Mouse (Mus musculus): Measurements from ENCODE around the gene Cdh18. TPM values are rescaled to one million over a fixed set of nuclear protein-coding genes. Genes with fewer than 3 reads are reported as not detected.

Cdh18 gene
- polyA plus RNA-seq, 1 experiment from 2014 or later = 0.12 TPM

- WGBS (ENCODE audit: insufficient replicate concordance) = 76% methylated on average over 4 of the region's 4 CpGs
- H3K27ac ChIP-seq = no peak overlapping the region
- ATAC-seq = no peak
- H3K4me3 ChIP-seq = no peak overlapping the region
- no peaks in the 10 kb centered on the region for H3K9me3 ChIP-seq (replicated peaks)
- H3K4me1 ChIP-seq = no peaks in the 10 kb centered on the region
- H3K36me3 ChIP-seq = no peaks in the 10 kb centered on the region
- H3K9ac ChIP-seq = no peak overlapping the region
- no peaks in the 10 kb centered on the region for H3K27me3 ChIP-seq (replicated peaks)
- no peak overlapping the region for H3K4me2 ChIP-seq
Observed at GRCm38 (mm10) chr15:22776346-22776745, 227.5 kb downstream of the Cdh18 start.

- WGBS (ENCODE audit: insufficient replicate concordance) = 72% methylated on average over 6 of the region's 6 CpGs
- no peak overlapping the region for H3K4me3 ChIP-seq
Observed at GRCm38 (mm10) chr15:22789696-22790095, 240.9 kb downstream of the Cdh18 start.

GRCm38 (mm10) chr15:22791791-22792190, 243.0 kb downstream of the Cdh18 start:
- Histone ChIP-seq H3K36me3 (no peaks in the 10 kb centered on the region), H3K9ac (no peak overlapping the region), H3K4me2 (no peak overlapping the region), H3K9me3 (replicated peaks) (no peaks in the 10 kb centered on the region), H3K27me3 (replicated peaks) (no peaks in the 10 kb centered on the region), H3K4me1 (no peaks in the 10 kb centered on the region), H3K27ac (no peak overlapping the region), H3K4me3 (no peak overlapping the region)
- ATAC-seq = no peak
- WGBS (ENCODE audit: insufficient replicate concordance) = 83% methylated on average over 3 of the region's 3 CpGs

More at GRCm38 (mm10) chr15:22789696-22790095, 240.9 kb downstream of the Cdh18 start:
- Histone ChIP-seq H3K27me3 (replicated peaks) (no peaks in the 10 kb centered on the region), H3K9ac (no peak overlapping the region), H3K36me3 (no peaks in the 10 kb centered on the region), H3K4me1 (no peaks in the 10 kb centered on the region), H3K27ac (no peak overlapping the region), H3K9me3 (replicated peaks) (no peaks in the 10 kb centered on the region), H3K4me2 (no peak overlapping the region)
- no peak for ATAC-seq

DNA sequence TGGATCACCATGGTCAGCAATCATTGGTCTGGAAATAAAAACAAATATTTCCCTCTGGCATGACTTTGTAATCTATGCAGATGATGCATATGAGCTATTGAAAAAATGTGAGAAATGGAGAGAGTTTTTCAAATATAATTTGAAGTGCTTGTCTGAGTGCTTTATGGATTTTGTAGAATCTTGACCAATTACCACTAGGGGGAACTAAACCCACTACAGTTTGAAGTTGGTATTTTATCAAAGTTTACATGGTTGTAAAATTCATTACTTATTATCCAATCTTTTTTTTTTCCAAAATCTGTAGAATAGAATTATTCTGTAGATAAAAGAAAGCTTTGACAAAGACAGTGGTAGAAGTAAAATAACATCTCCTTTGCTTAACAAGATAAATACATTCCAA, 284.3 kb downstream of the Cdh18 start:
- H3K4me3 ChIP-seq = no peak overlapping the region
- no peaks in the 10 kb centered on the region for H3K36me3 ChIP-seq
- H3K27me3 ChIP-seq (replicated peaks) = no peaks in the 10 kb centered on the region
- H3K27ac ChIP-seq = no peak overlapping the region
- no peaks in the 10 kb centered on the region for H3K9me3 ChIP-seq (replicated peaks)
- H3K9ac ChIP-seq = no peak overlapping the region
- H3K4me2 ChIP-seq = no peak overlapping the region
- ATAC-seq = no peak
- H3K4me1 ChIP-seq = no peaks in the 10 kb centered on the region

GRCm38 (mm10) chr15:22837173-22837572, 288.4 kb downstream of the Cdh18 start:
- no peaks in the 10 kb centered on the region for H3K27me3 ChIP-seq (replicated peaks)
- no peak for ATAC-seq
- no peak overlapping the region for H3K27ac ChIP-seq
- no peaks in the 10 kb centered on the region for H3K9me3 ChIP-seq (replicated peaks)
- no peak overlapping the region for H3K9ac ChIP-seq
- H3K4me1 ChIP-seq = no peaks in the 10 kb centered on the region
- no peaks in the 10 kb centered on the region for H3K36me3 ChIP-seq
- H3K4me3 ChIP-seq = no peak overlapping the region
- no peak overlapping the region for H3K4me2 ChIP-seq
- 61% methylated on average over 1 of the region's 1 CpGs for WGBS (ENCODE audit: insufficient replicate concordance)

GRCm38 (mm10) chr15:22857704-22858103, 308.9 kb downstream of the Cdh18 start:
- H3K9ac ChIP-seq = no peak overlapping the region
- H3K27me3 ChIP-seq (replicated peaks) = no peaks in the 10 kb centered on the region
- H3K9me3 ChIP-seq (replicated peaks) = no peaks in the 10 kb centered on the region
- no peak overlapping the region for H3K27ac ChIP-seq
- ATAC-seq = no peak
- H3K4me3 ChIP-seq = no peak overlapping the region
- no peak overlapping the region for H3K4me2 ChIP-seq
- H3K4me1 ChIP-seq = no peaks in the 10 kb centered on the region
- no peaks in the 10 kb centered on the region for H3K36me3 ChIP-seq

- no peak overlapping the region for H3K4me3 ChIP-seq
- H3K4me1 ChIP-seq = no peaks in the 10 kb centered on the region
- WGBS (ENCODE audit: insufficient replicate concordance) = 53% methylated on average over 1 of the region's 1 CpGs
- no peak for ATAC-seq
- H3K27ac ChIP-seq = no peak overlapping the region
- no peaks in the 10 kb centered on the region for H3K36me3 ChIP-seq
- no peaks in the 10 kb centered on the region for H3K9me3 ChIP-seq (replicated peaks)
- no peaks in the 10 kb centered on the region for H3K27me3 ChIP-seq (replicated peaks)
- H3K4me2 ChIP-seq = no peak overlapping the region
- H3K9ac ChIP-seq = no peak overlapping the region
Observed at GRCm38 (mm10) chr15:22870679-22871078, 321.9 kb downstream of the Cdh18 start.

GRCm38 (mm10) chr15:22897724-22898123, 348.9 kb downstream of the Cdh18 start:
- H3K9ac ChIP-seq = no peak overlapping the region
- H3K9me3 ChIP-seq (replicated peaks) = no peaks in the 10 kb centered on the region
- no peaks in the 10 kb centered on the region for H3K4me1 ChIP-seq
- H3K36me3 ChIP-seq = no peaks in the 10 kb centered on the region
- H3K27ac ChIP-seq = no peak overlapping the region
- no peak overlapping the region for H3K4me2 ChIP-seq
- no peak overlapping the region for H3K4me3 ChIP-seq
- no peak for ATAC-seq
- WGBS (ENCODE audit: insufficient replicate concordance) = 55% methylated on average over 4 of the region's 4 CpGs
- H3K27me3 ChIP-seq (replicated peaks) = no peaks in the 10 kb centered on the region

DNA sequence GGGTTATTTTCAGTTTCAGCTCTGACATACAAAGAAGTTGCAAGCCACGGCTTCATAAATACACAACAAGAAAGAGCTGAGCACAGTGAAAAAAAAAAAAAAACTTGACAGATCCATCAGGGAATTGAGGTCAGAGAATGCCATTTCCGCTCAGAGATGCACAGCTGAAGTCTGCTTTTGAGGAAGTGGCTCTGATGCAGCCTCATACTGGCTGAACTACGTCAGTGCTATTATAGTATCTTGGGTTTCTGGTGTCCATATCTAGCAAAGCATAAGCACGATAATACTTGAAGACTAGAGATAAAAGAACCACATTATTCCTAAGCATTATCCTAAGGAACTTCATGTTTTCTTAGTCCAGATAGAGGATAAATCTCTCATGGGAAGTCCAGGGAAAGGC, 349.4 kb downstream of the Cdh18 start:
- H3K4me1 ChIP-seq = no peaks in the 10 kb centered on the region
- H3K36me3 ChIP-seq = no peaks in the 10 kb centered on the region
- no peak overlapping the region for H3K4me2 ChIP-seq
- H3K27me3 ChIP-seq (replicated peaks) = no peaks in the 10 kb centered on the region
- no peak overlapping the region for H3K27ac ChIP-seq
- ATAC-seq = no peak
- H3K4me3 ChIP-seq = no peak overlapping the region
- H3K9ac ChIP-seq = no peak overlapping the region
- no peaks in the 10 kb centered on the region for H3K9me3 ChIP-seq (replicated peaks)
- WGBS (ENCODE audit: insufficient replicate concordance) = 43% methylated on average over 4 of the region's 4 CpGs

- no peak for ATAC-seq
Observed at GRCm38 (mm10) chr15:22914444-22914843, 365.6 kb downstream of the Cdh18 start.

DNA sequence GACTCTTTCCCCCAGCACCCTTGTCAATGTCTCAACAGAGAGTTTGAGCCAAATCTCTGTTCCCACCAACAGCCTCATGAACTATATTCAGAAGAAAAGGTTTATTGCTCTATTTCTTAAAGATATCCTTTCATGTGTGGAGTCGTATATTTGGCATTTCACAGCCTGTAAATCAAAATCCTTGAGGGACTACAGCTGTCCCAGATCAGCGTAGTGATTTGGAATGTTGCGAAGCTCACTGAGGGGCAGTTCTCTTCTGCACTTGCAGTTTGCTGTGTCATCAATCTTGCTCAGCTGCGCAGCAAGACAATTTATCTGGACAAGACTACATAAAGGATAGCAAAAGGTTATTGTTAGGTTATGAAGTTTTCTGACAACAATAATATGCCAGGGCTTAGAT, 385.5 kb downstream of the Cdh18 start:
- no peak overlapping the region for H3K4me2 ChIP-seq
- H3K36me3 ChIP-seq = no peaks in the 10 kb centered on the region
- no peak overlapping the region for H3K4me3 ChIP-seq
- no peak overlapping the region for H3K9ac ChIP-seq
- no peak for ATAC-seq
- WGBS (ENCODE audit: insufficient replicate concordance) = 64% methylated on average over 4 of the region's 4 CpGs
- no peak overlapping the region for H3K27ac ChIP-seq
- H3K27me3 ChIP-seq (replicated peaks) = no peaks in the 10 kb centered on the region
- H3K9me3 ChIP-seq (replicated peaks) = no peaks in the 10 kb centered on the region
- no peaks in the 10 kb centered on the region for H3K4me1 ChIP-seq

More at GRCm38 (mm10) chr15:22914444-22914843, 365.6 kb downstream of the Cdh18 start:
- H3K4me3 ChIP-seq = no peak overlapping the region
- H3K36me3 ChIP-seq = no peaks in the 10 kb centered on the region
- H3K27ac ChIP-seq = no peak overlapping the region
- no peak overlapping the region for H3K9ac ChIP-seq
- H3K4me2 ChIP-seq = no peak overlapping the region
- no peaks in the 10 kb centered on the region for H3K9me3 ChIP-seq (replicated peaks)
- no peaks in the 10 kb centered on the region for H3K4me1 ChIP-seq
- no peaks in the 10 kb centered on the region for H3K27me3 ChIP-seq (replicated peaks)

DNA sequence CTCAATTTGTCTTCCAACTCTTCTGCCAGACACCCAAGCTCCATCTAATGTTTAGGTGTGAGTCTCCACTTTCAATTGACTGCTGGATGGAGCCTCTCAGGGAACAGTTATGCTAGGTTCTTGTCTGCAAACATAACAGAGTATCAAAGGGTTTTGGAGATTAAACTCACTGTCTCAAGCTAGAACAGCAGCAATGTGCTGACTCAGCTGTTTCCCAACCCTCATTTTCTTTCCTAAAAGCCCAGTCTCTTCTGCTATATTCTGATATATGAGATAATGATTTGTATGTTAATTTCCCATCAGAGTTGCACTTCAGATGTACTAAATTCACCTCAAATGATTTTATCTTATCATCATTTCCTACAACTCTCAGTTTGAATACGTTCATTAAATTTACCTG, 398.4 kb downstream of the Cdh18 start:
- H3K27me3 ChIP-seq (replicated peaks) = no peaks in the 10 kb centered on the region
- no peaks in the 10 kb centered on the region for H3K9me3 ChIP-seq (replicated peaks)
- no peak for ATAC-seq
- H3K4me1 ChIP-seq = no peaks in the 10 kb centered on the region
- H3K4me2 ChIP-seq = no peak overlapping the region
- H3K36me3 ChIP-seq = no peaks in the 10 kb centered on the region
- 43% methylated on average over 1 of the region's 1 CpGs for WGBS (ENCODE audit: insufficient replicate concordance)
- H3K27ac ChIP-seq = no peak overlapping the region
- no peak overlapping the region for H3K9ac ChIP-seq
- no peak overlapping the region for H3K4me3 ChIP-seq

DNA sequence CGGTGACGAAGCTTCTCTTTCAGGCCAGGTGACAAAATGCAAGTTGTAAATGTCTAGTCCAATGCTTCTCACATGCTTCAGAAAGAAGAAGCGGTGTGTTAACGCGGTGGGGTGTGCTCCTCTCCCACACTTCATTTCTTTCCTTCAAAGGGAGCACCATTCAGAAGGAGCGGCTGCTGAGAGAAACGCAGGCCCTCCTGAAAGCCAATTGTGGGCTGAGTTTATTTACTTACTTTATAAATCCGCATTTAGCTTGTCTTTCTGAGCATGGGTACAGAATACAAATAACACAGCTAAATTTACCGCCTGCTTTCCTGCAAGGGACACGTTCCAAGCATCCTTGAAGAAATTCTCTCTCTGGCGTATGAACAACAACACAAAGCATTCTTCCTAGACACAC, 420.6 kb downstream of the Cdh18 start:
- no peak overlapping the region for H3K27ac ChIP-seq
- 72% methylated on average over 11 of the region's 11 CpGs for WGBS (ENCODE audit: insufficient replicate concordance)
- H3K9ac ChIP-seq = no peak overlapping the region
- H3K36me3 ChIP-seq = no peaks in the 10 kb centered on the region
- ATAC-seq = no peak
- no peaks in the 10 kb centered on the region for H3K4me1 ChIP-seq
- H3K27me3 ChIP-seq (replicated peaks) = no peaks in the 10 kb centered on the region
- no peak overlapping the region for H3K4me2 ChIP-seq
- H3K9me3 ChIP-seq (replicated peaks) = no peaks in the 10 kb centered on the region
- no peak overlapping the region for H3K4me3 ChIP-seq
